Mouse (Mus musculus) spleen, adult 2 months (tissue): ENCODE data around the gene Rnf10.

Experiments used
- CTCF ChIP-seq: fragments of 200-500 bp; IDR thresholded peaks from 2 replicates; pipeline ENCODE4 v1.5.1; 2011; ENCODE audit warnings: mild to moderate bottlenecking, inconsistent platforms; ENCODE audit not compliant: insufficient read depth, insufficient read length, insufficient replicate concordance; ENCODE audit errors: extremely low read depth
- POLR2A ChIP-seq: fragments of 200-500 bp; IDR thresholded peaks from 2 replicates; pipeline ENCODE4 v1.6.1; 2011; ENCODE audit warnings: low read depth, low read length, inconsistent platforms

- no peak for TF ChIP-seq CTCF
- TF ChIP-seq POLR2A: no peak
Measured at GRCm38 (mm10) chr5:115193226-115193625, 79.5 kb downstream of the Rnf10 start.
